Mouse (Mus musculus): ENCODE data around the gene Saa4.
A peak's percentile ranks its signal among the peaks of the same experiment; 100 is the strongest.
"Not testable (repeated sequence)": the region's sequence is repeated elsewhere in the genome, so short reads cannot be mapped to it uniquely, and the experiment has no call there.

The Saa4 gene

GRCm38 (mm10) chr7:46732458-46732857 is at the start of gene Saa4:
Gene Saa4, minus strand, starts transcription at chr7:46732603.
- no peak for DNase-seq (ENCODE audit: low read depth, low spot score)

GRCm38 (mm10) chr7:46770706-46771105 is 38.3 kb upstream of the Saa4 start:
- peak; percentile 88 for DNase-seq (ENCODE audit: low read depth, low spot score)

DNA sequence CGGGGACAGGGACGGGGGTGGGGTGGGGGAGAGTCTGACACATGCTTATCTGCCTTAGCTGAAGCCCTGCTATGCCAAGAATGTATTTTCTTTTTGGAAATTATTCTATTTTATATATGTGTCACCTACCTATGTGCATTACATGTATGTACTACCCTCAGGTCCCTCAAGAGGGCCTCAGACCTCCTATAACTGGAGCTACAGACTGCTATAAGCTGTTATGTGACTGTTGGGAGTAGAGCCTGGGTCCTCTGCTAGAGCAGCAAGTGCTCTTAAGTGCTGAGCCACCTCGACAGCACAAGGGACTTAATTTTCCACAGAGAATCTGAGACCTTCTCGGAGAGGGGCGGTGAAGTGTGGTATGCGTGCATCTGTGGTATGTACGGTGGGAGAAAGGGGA is 36.0 kb upstream of the Saa4 start:
- peak; percentile 68 for DNase-seq (ENCODE audit: low read depth, low spot score)

DNA sequence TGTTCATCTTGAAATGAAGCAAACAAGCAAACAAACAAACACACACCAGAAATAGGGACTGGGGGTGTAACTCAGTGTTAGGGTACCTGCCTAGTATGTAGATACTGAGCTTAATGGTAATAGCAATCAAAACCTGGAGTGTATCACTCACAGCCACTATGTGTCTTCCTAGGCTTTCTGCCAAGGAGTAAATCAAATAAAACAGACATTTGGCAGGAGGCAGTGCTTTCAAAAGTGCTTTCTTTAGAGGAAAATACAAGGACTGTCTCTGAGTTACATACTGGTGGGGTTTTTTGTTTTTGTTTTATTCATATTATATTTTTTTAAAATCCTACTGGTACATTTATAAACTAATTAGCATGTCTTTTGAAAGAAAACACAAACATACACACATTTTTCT is 35.0 kb upstream of the Saa4 start:
- DNase-seq (ENCODE audit: low read depth, low spot score): no peak

GRCm38 (mm10) chr7:46764672-46765071 is 32.3 kb upstream of the Saa4 start:
- peak; percentile 75 for DNase-seq (ENCODE audit: low read depth, low spot score)

DNA sequence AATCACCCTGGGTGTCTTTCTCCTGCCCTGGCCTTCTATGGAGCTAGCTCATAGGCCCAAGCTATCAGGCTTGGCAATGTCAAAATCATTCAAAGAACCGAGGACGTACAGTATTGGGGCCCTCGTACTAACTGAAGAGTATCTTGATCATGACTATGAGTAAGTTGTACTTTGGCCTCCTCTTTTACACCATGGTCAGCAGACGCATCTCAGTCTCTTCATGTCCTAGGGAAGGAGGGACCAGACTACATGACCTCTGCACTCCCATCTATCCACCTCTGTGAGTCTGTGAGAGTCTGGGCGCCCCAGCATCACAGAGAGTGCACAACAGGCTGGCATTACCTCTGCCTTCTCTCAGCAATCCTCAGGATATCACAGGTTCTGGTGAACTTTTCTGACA is 30.2 kb upstream of the Saa4 start:
- no peak for DNase-seq (ENCODE audit: low read depth, low spot score)

DNA sequence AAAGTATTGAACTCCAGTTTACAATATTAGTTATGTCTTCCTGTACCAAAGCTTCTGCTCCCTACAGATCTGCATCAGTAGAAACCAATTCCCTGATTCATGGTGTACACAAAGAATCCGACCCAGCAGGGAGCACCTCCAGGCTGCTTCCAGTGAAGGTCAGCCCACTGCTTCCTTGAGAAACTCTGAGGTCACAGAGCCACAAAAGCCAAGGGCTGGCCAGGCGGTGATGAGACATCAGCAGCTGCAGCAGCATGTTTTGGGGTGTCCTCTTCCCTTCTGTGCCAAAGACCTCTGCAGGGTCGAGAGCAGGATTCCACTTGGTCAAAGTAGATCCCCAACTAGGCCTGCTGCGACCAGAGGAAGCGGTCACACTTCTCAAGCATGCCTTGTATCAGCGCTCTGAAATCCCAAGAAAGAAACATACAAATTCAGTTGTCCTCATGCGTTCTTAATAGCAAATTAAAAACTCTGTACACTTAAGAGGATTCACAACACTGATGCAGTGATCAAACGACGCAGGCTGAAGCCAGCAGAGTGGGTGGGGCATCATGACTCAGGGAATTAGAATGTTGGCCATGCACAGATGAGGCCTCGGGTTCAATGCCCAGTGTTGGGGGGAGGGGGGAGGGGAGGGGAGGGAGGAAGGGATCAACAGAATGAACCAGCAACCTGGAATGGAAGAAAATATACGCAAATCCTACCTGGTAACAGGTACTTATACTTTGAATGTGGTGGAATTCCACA is 28.8 kb upstream of the Saa4 start:
- DNase-seq (ENCODE audit: low read depth, low spot score): peak; percentile 87

- DNase-seq (ENCODE audit: low read depth, low spot score): no peak
These were observed 19.1 kb upstream of the Saa4 start, which contains the start of gene Saa2 for GRCm38 (mm10) chr7:46751490-46751889. Gene Saa2, plus strand, starts transcription at chr7:46751790.

DNA sequence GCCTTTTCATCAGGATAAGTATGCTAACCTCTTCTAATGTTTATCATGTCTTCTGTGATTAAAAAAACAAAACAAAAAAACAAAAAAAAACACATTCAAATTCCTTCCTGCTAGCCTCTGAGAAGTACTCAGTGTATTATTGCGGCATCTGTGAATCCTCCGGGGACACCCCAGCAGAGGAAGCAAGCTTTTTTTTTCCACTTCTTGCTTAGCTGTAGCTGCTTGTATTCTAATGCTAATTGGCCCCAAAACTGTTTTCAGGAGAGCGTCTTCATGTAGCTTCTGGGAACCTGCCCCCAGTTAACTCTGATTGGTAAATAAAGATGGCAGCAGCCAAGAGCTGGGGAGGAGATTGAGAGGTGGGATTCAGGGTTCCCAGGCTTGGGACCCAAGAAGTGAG is 16.1 kb upstream of the Saa4 start:
- DNase-seq (ENCODE audit: low read depth, low spot score): peak; percentile 86

DNA sequence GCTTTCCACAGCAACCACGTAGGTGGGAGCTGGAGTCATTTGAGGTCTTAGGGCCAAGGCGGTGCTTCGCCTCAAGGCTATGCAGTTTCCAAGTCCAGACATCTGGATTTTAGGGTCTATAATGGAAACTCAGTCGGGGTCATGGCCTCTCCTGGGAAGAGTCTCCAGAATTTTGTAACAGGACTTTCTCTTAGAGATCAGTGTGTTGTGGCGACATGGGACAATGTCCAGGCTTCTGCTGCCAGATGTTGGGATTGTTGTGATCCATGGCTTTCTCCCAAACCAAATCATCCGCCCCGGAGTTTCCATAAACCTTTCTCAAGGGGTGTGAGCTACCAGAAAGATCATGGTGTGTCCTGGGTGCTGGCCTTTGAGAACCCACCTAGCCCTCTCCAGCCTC is 14.0 kb upstream of the Saa4 start:
- no peak for DNase-seq (ENCODE audit: low read depth, low spot score)

- no peak for DNase-seq (ENCODE audit: low read depth, low spot score)
These were observed 13.4 kb upstream of the Saa4 start for GRCm38 (mm10) chr7:46745816-46746215.

- DNase-seq (ENCODE audit: low read depth, low spot score): not testable (repeated sequence)
These were observed 10.5 kb upstream of the Saa4 start, which contains the start of gene Saa1 for GRCm38 (mm10) chr7:46742880-46743279. Gene Saa1, minus strand, starts transcription at chr7:46742980.

DNA sequence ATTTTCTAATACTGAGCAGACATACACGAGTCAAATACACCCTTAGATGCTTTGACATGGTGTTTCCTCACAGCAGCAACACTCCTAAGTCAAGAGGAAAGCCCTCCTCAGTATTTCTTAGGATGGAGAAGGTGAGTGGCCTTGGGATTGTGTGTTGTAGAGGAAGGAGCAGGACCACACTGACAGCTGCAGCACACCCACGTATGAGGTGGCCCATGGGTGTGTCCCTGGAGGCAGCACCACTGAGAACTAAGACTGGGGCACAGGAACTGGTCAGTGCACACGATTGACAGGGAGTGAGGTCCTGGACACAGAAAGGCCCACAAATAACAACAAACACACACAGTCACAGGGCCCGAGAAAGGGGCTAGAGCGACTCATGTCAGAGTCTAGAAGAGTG is 7.6 kb upstream of the Saa4 start:
- not testable (repeated sequence) for DNase-seq (ENCODE audit: low read depth, low spot score)

DNA sequence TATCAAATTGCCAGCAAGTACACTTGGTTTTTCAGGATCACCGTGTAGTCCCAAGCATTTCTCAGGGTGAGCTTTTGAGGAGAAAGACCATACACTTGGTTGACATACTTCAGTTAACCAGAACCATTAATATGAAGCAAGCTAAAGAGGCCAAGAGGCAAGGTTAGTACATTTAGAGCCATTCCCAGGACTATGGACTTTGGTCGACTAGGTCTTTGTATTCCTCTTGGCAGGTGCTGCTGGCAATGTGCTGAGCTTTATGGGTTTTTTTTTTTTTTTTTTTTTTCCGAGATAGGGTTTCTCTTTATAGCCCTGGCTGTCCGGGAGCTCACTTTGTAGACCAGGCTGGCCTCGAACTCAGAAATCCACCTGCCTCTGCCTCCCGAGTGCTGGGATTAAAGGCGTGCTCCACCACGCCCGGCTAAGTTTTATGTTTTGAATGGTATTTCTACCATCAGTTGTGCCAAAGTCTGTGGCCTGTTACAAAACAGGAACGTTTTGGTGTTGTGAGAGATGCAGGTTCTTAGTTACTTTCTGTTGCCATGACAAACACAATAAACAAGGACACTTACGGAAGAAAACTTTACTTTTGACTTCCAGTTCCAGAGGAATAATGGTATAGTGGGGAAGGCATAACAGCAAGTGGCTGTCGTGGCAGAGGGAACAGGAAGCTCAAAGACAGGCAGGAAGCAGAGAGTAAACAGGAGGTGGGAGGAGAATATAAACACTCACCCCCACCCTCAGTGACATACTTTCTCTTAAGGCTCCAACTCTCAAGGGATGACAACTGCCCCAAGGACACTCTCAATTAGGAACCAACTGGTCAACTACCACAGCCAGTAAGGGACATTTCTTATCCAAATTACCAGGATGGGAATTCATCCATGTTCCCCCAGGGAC is 6.4 kb upstream of the Saa4 start:
- no peak for DNase-seq (ENCODE audit: low read depth, low spot score)

DNA sequence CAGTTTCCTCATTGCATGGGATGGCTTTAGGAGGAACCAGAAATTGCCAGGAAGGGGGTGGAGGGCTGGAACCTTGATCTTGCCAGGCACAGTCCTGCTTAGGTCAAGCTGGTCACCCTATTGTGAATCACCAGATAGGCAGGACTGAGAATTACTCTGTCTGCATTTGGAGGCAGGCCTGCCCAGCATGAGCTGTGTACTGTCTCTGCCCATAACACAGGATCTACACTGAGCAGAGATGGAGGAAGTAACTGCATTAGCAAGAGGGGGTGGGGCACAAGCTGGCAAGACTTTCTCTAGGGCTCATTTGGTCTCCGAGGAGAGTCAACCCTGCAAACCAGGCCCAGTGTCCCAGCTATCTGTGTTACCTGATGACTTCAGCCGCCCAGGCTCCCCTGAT is 2.6 kb upstream of the Saa4 start:
- DNase-seq (ENCODE audit: low read depth, low spot score): no peak

- DNase-seq (ENCODE audit: low read depth, low spot score): no peak
These were observed 4.8 kb downstream of the Saa4 start for GRCm38 (mm10) chr7:46727584-46727983.

- DNase-seq (ENCODE audit: low read depth, low spot score): no peak
These were observed 8.0 kb downstream of the Saa4 start for GRCm38 (mm10) chr7:46724396-46724795.

DNA sequence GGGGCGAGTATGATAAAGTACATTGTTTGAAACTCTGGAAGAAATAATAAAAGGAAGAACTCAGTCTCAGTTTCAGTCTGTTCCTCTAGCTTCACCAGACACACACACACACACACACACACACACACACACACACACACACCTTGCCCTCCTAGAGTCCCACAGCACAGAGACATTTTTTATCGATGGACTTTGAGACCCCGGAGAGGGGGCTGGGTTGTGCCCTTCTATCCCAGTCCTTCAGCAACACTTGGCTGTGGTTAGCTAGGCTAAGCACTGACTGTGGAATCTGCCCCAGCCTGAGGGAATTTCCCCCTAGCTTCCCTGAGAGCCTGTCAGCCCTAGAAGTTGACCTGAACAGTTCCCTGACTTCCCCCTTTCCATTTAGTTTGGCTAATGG is 8.6 kb downstream of the Saa4 start:
- no peak for DNase-seq (ENCODE audit: low read depth, low spot score)

- no peak for DNase-seq (ENCODE audit: low read depth, low spot score)
These were observed 9.0 kb downstream of the Saa4 start for GRCm38 (mm10) chr7:46723354-46723753.

- DNase-seq (ENCODE audit: low read depth, low spot score): peak; percentile 38
These were observed 11.9 kb downstream of the Saa4 start for GRCm38 (mm10) chr7:46720460-46720859.

DNA sequence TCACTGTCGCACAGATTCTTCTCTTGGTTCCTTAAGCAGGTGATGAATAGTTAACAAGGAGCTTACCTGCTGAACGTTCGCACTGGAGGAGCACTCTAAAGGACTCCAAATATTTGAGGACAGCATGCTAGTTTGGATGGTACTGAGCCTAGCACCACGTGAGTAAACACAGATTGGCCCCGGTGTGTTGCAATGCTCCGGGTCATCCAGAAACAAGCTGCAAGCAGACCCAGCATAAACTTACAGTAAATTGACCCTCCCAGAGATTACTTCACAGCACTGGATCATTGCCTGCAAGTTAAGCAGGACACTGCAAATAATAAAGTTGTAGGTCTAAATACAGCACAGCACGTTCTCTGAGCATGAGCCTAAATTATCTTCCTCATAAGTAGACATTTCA is 12.9 kb downstream of the Saa4 start:
- no peak for DNase-seq (ENCODE audit: low read depth, low spot score)

- no peak for DNase-seq (ENCODE audit: low read depth, low spot score)
These were observed 13.7 kb downstream of the Saa4 start for GRCm38 (mm10) chr7:46718591-46719270.
